Mouse (Mus musculus) central nervous system, embryonic 11.5 days (tissue): ENCODE measurements around the gene Fa2h. TPM values are rescaled to one million over a fixed set of nuclear protein-coding genes. Genes with fewer than 3 reads are reported as not detected.

Experiments
- polyA plus RNA-seq: library from polyadenylated mRNA; depleted of rRNA; stranded (reverse); fragments of >200 nt; gene quantifications from 2 replicates; pipeline ENCODE4 v1.2.3, GENCODE M21; 2012; rRNA removed

Gene Fa2h
- not detected in 2 replicates for polyA plus RNA-seq

DNA sequence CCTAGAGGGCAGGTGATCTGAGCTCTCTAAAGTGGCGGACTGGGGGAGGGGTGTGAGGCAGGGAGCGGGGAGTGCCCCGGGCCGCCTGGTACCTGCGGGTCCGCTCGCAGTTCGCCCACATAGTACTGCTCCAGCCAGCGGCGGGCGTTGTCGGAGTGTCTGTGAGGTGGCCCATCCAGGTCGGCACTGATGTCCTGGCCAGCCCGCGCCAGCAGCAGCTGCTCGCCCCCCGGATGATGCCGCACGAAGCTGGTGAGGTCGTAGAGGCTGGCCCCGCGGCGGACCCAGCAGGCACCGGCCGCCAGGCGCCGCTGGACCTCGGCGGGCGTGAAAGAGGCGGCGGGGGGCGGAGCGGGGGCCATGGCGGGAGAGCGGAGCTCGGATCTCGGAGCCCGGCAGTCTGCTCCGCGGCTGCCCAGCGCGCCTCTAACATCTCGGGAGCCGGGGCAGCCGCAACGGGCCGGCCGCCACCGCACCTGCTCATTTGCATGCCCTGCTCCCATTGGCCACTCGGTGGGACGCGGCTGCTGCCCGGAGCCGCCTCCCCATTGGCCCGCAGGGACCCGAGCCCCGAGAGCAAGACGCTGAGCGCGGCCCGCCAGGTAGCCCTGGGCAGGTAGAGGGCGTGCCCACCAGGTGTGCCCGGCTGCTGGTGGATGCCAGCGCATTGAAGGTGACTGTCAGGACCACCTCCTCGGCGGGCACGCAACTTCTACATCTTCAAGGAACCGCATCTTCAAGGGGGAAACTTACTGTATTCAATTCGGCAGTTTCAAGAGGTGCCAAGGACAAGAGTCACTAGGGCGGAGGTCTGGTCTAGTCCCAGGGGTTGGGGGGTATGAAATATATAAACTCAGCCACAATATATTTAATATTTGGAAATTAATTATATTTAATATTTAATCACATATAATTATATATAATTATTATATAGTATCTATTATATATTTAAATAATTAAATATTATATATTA is at the start of gene Fa2h:
Gene Fa2h, minus strand, starts transcription at position 434 of the 973 bp plus-strand sequence.

DNA sequence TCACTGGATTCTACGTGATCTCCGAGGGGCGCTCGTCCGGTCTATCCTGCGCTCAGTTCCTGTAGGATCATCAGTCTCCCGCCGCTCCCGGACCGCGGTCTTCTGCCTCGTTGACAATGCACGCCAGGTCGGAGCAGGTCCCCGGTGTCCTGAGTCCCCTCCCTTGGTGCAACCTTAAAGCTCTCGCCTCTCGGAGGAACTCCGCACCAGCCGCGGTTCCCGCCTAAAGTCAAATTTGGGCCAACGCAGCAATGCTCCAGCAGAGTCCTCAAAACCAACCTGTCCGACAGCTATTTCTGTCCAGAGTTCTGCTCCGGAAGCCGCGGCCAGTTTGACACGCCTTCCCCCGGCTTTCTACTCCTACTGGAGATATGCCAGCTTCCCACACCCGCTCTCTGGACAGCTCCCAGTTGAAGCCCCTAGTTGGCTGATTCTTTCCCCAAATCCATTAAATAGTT is 55.7 kb downstream of the Fa2h start, which contains the start of gene Mlkl:
Gene Mlkl, minus strand, starts transcription at position 288 of the 458 bp plus-strand sequence.

DNA sequence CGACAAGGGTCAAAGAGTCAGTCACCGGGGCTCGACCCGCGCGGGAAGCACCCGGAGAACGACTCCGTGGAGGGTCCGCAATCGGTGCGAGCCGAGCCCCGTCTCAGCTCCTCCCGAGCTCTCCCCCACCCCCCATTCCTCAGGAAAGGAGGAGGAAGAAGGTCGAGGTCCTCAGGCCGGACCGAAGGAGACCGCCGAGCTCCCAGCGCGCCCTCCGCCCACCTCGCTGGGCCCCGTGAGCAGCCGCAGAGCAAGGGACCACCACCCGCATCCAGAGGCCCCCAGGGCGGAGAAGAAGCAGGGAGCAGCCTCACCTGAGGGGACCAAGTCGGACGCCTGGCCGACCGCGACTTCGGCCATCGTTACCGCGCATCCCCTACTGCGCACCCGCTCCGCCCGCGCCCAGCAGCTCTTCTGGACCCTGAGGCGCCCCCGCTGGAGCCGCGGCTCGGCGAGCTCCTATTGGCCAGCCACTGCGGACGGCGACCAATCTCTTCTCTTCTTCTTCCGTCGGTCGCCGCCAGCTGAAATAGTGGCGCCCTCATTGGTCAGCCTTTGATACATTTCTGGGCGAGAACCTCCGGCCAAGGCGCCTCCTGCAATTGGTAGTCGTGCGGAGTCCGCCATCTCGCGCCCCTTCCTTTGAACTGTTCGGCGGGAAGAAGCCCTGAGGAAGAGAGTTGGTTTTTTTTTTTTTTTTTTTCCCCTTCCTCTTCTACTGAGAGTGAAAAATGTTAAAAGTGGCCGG is 93.6 kb downstream of the Fa2h start, which contains the start of gene Rfwd3:
Gene Rfwd3, minus strand, starts transcription at position 402 of the 748 bp plus-strand sequence.

Other genes starting within 250 kb of the Fa2h start
- gene Glg1, start 134.6 kb downstream of the Fa2h start, polyA plus RNA-seq, result 41.0 and 48.8 TPM in 2 replicates
- gene Rfwd3, start 93.6 kb downstream of the Fa2h start, polyA plus RNA-seq, result 35.2 and 50.0 TPM in 2 replicates
- 0.41 and 0.67 TPM in 2 replicates for gene Mlkl, start 55.6 kb downstream of the Fa2h start, polyA plus RNA-seq
- gene Wdr59, start 128.3 kb upstream of the Fa2h start, polyA plus RNA-seq, result 9.7 and 10.7 TPM in 2 replicates
- 137 and 157 TPM in 2 replicates for gene Znrf1, start 142.3 kb upstream of the Fa2h start, polyA plus RNA-seq
- gene Ldhd, start 236.6 kb upstream of the Fa2h start, polyA plus RNA-seq, result 0.18 and 0.29 TPM in 2 replicates
- 18.8 and 22.1 TPM in 2 replicates for gene Zfp1, start 249.6 kb upstream of the Fa2h start, polyA plus RNA-seq